Mouse (Mus musculus): ENCODE measurements around the gene Sqstm1. TPM values are rescaled to one million over a fixed set of nuclear protein-coding genes. Genes with fewer than 3 reads are reported as not detected.

Gene Sqstm1
- total and polyA plus RNA-seq, 3 experiments: 202 to 579 (median 456) TPM

DNA sequence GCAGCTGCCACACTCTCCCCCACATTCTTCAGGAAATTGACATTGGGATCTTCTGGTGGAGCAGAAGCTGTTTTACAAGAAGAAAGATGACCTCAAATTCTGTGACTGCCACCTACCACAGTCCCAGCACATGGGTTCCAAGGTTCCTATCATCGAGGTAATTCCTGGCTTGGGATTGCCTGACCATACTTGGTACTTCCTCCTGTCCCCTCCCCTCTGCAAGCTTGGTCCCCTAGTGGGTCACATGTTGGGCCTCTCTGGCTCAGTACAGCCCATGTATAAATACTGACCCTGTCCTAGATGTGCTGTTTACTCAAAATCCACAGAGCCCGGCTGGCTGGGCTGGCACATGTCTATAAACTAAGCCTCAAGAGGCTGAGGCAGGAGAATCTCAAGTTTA lies 4.6 kb downstream of the Sqstm1 start:
- Histone ChIP-seq H3K4me1 (ENCODE audit: control insufficient read depth in 1 of 2, insufficient read depth in 2 of 2) (peaks cover 16 to 41% of the 10 kb centered on the region in 2 experiments), H3K27me3 (replicated peaks) (no peaks in the 10 kb centered on the region), H3K4me2 (ENCODE audit: insufficient read depth, low read depth, poor library complexity, severe bottlenecking) (peak overlapping the region; percentile 9; the same call in 1 of the 2 replicates), H3K36me3 (replicated peaks in 1 of 2; ENCODE audit: control insufficient read depth in 1 of 2, insufficient read depth in 1 of 2, low read length in 1 of 2) (peaks cover 74 to 78% of the 10 kb centered on the region in 2 experiments), H3K9me3 (replicated peaks; ENCODE audit: low read length) (no peaks in the 10 kb centered on the region), H3K9ac (ENCODE audit: insufficient read depth, low read depth) (no peak overlapping the region), H3K79me2 (replicated peaks; ENCODE audit: control insufficient read depth, extremely low read depth, insufficient read depth, poor library complexity, severe bottlenecking) (peaks cover 66% of the 10 kb centered on the region), H3K27ac (ENCODE audit: insufficient read depth, low read depth) (no peak overlapping the region), H3K4me3 (replicated peaks in 1 of 3; ENCODE audit: low read depth in 2 of 3, low read length in 2 of 3, poor library complexity in 1 of 3) (no peak overlapping the region)
- no peak for DNase-seq (ENCODE audit: extremely low read depth)
- dilution Hi-C loops (cut with MboI; ENCODE audit: extremely low pct_ligation_motif_present, extremely low pct_unique_long_range_greater_than_20kb, low sequenced_read_pairs): no loop called here
- in situ Hi-C loops (cut with MboI; ENCODE audit: low pct_ligation_motif_present, low pct_unique_long_range_greater_than_20kb, low sequenced_read_pairs): no loop called here
- TF ChIP-seq CTCF (conservative IDR thresholded peaks at IDR 0.05 in 1 of 2, IDR thresholded peaks at IDR 0.05 in 1 of 2; ENCODE audit: low read depth in 2 of 2, low read length in 2 of 2) (no peak), TBP (conservative IDR thresholded peaks at IDR 0.05; ENCODE audit: low read depth, low read length) (no peak), UBTF (IDR thresholded peaks at IDR 0.05; ENCODE audit: low read depth, low read length) (no peak), MEF2A (IDR thresholded peaks at IDR 0.05; ENCODE audit: borderline replicate concordance, low read depth, low read length) (no peak), POLR2A (IDR thresholded peaks at IDR 0.05; ENCODE audit: low read depth, low read length) (no peak; the same call in 1 of the 2 replicates)

DNA sequence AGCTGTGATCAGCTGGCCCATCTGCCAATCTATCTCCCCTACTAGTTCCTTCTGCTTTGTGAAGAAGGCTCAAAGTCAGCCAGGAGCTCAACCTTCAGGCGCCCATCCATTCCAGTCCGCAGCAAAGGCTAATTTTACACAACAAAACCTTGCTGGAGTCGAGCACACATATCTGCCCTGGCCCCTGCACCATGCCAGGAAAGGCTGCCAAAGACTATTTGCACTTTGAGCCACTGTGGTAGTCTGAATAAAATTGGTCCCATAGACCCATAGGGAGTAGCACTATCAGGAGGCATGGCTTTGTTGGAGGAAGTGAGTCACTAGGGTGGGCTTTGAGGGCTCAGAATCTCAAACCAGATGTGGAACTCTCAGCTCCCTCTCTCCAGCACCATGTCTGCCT lies 5.2 kb downstream of the Sqstm1 start:
- H3K4me3 ChIP-seq (replicated peaks in 1 of 3; ENCODE audit: low read depth in 2 of 3, low read length in 2 of 3, poor library complexity in 1 of 3): no peak overlapping the region
- peaks cover 65% of the 10 kb centered on the region for H3K79me2 ChIP-seq (replicated peaks; ENCODE audit: control insufficient read depth, extremely low read depth, insufficient read depth, poor library complexity, severe bottlenecking)
- no peak overlapping the region for H3K4me2 ChIP-seq (ENCODE audit: insufficient read depth, low read depth, poor library complexity, severe bottlenecking)
- H3K27ac ChIP-seq (ENCODE audit: insufficient read depth, low read depth): no peak overlapping the region
- in situ Hi-C loops (cut with MboI; ENCODE audit: low pct_ligation_motif_present, low pct_unique_long_range_greater_than_20kb, low sequenced_read_pairs) (no loop called here), dilution Hi-C loops (cut with MboI; ENCODE audit: extremely low pct_ligation_motif_present, extremely low pct_unique_long_range_greater_than_20kb, low sequenced_read_pairs) (no loop called here)
- H3K9ac ChIP-seq (ENCODE audit: insufficient read depth, low read depth): no peak overlapping the region
- H3K27me3 ChIP-seq (replicated peaks): no peaks in the 10 kb centered on the region
- no peaks in the 10 kb centered on the region for H3K9me3 ChIP-seq (replicated peaks; ENCODE audit: low read length)
- no peak for DNase-seq (ENCODE audit: extremely low read depth)
- H3K4me1 ChIP-seq (ENCODE audit: control insufficient read depth in 1 of 2, insufficient read depth in 2 of 2): peaks cover 16 to 41% of the 10 kb centered on the region in 2 experiments
- peaks cover 80 to 84% of the 10 kb centered on the region in 2 experiments for H3K36me3 ChIP-seq (replicated peaks in 1 of 2; ENCODE audit: control insufficient read depth in 1 of 2, insufficient read depth in 1 of 2, low read length in 1 of 2)
- TF ChIP-seq TCF12 (IDR thresholded peaks at IDR 0.05; ENCODE audit: low read depth, low read length) (no peak), CHD2 (IDR thresholded peaks at IDR 0.05; ENCODE audit: low read length) (no peak), POLR2A (IDR thresholded peaks at IDR 0.05; ENCODE audit: low read depth, low read length) (0 out of 2 replicates have a peak, but pooled peaks have one; percentile 14), CHD1 (IDR thresholded peaks at IDR 0.05; ENCODE audit: low read depth, low read length) (no peak), SMC3 (IDR thresholded peaks at IDR 0.05; ENCODE audit: low read depth, low read length) (no peak)

DNA sequence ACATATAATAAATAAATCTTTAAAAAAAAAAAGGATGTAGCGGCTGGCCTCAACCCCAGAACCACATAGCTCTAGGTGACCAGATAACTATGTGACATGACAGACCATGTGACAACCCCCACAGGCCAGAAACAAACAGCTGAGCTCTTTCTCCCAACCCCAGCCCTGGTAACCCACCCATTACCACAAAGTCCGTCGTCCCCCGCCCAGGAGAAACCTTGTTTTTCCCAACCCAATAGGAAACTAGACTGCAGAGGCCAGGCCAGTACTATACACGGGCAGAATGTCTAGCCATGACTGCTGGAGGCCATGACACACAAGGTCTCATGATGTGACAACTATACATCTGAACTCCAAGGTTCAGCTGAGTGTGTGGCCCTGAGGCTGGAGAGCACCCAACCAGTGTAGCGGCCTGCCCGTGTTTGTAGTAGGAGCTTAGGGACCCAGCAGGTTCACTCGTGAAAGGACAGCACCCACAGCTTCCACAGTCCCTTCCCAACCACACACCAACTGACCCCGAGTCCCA lies 7.3 kb downstream of the Sqstm1 start:
- in situ Hi-C loops (cut with MboI; ENCODE audit: low pct_ligation_motif_present, low pct_unique_long_range_greater_than_20kb, low sequenced_read_pairs): no loop called here
- Histone ChIP-seq H3K4me3 (replicated peaks in 1 of 3; ENCODE audit: low read depth in 2 of 3, low read length in 2 of 3, poor library complexity in 1 of 3) (no peak overlapping the region), H3K9me3 (replicated peaks; ENCODE audit: low read length) (no peaks in the 10 kb centered on the region), H3K27ac (ENCODE audit: insufficient read depth, low read depth) (no peak overlapping the region), H3K9ac (ENCODE audit: insufficient read depth, low read depth) (no peak overlapping the region), H3K27me3 (replicated peaks) (no peaks in the 10 kb centered on the region), H3K4me1 (ENCODE audit: control insufficient read depth in 1 of 2, insufficient read depth in 2 of 2) (peaks cover 16 to 33% of the 10 kb centered on the region in 2 experiments), H3K4me2 (ENCODE audit: insufficient read depth, low read depth, poor library complexity, severe bottlenecking) (no peak overlapping the region), H3K36me3 (replicated peaks in 1 of 2; ENCODE audit: control insufficient read depth in 1 of 2, insufficient read depth in 1 of 2, low read length in 1 of 2) (peaks cover 93 to 95% of the 10 kb centered on the region in 2 experiments), H3K79me2 (replicated peaks; ENCODE audit: control insufficient read depth, extremely low read depth, insufficient read depth, poor library complexity, severe bottlenecking) (peaks cover 46% of the 10 kb centered on the region)
- dilution Hi-C loops (cut with MboI; ENCODE audit: extremely low pct_ligation_motif_present, extremely low pct_unique_long_range_greater_than_20kb, low sequenced_read_pairs): no loop called here
- TF ChIP-seq POLR2A (IDR thresholded peaks at IDR 0.05; ENCODE audit: low read depth, low read length): peak; percentile 26; the same call in 1 of the 2 replicates
- no peak for TF ChIP-seq PAX5 (IDR thresholded peaks at IDR 0.05; ENCODE audit: low read length)
- DNase-seq (ENCODE audit: extremely low read depth): no peak
